Mouse (Mus musculus) lung, postnatal 0 days (tissue): ENCODE data around the gene Mgat4e.

ENCODE experiments used
- CTCF ChIP-seq: IDR thresholded peaks from 2 replicates; pipeline ENCODE4 v1.5.1; 2016; ENCODE audit warnings: antibody characterized with exemption, mild to moderate bottlenecking
- EP300 ChIP-seq: IDR thresholded peaks from 2 replicates; pipeline ENCODE4 v1.6.1; 2016; ENCODE audit warnings: antibody characterized with exemption, mild to moderate bottlenecking, control low read depth

DNA sequence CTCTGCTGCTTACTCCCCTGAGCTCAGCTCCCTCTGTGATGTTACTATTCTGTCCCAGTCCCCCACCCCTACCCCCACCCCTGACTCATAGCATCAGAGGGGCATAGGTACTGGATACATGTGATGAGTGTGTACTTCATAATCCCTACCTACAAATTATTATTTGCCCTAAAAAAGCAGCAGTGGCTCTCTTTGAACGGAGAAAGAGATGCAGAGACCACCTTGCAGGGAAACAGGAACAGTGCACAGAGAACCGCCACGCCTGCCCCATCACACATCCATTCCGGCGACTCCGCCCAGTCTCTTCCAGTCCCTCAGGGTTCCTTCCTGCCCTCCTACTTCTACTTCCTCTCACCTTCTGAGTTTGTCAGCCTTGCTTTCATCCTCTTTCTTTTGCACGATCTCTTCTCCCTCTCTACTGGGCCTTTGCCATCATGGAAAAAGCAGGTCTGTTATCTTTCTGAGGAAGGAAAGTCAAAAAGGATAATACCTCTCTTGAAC is at the start of gene Mgat4e:
- TF ChIP-seq CTCF (no peak), EP300 (no peak)
